Mouse (Mus musculus) brain, adult 2 months (tissue): ENCODE data around the gene Mpp3.
A peak's percentile ranks its signal among the peaks of the same experiment; 100 is the strongest.

Source experiments
- DNase-seq: peaks from one replicate; pipeline ENCODE4 v3.0.0; 2011; ENCODE audit warnings: low read depth, low spot score

The Mpp3 gene

GRCm38 (mm10) chr11:102028087-102028816 is at the start of gene Mpp3:
Mpp3 (minus strand) TSS chr11:102028461.
- DNase-seq = no peak

DNA sequence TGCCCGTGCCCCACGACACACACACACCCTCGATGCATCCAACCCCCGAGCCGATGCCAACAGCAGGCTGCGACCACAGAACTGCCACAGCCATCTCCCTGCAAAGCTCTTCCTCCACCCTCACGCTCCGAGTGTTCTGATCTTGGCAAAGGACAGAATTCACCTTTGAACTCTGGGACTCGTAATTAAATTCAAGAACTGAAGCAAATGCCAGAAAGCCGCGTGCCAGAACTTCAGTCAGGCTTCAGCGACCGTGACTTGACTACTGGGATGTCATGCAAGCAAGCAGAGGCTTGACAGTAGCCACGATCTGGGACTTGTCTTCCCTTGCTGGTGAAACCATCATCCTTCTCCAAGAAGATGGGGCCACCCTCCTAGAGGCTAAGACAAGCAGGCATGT is 45.5 kb upstream of the Mpp3 start:
- no peak for DNase-seq

- DNase-seq = no peak
Observed at GRCm38 (mm10) chr11:102072729-102073128, 44.5 kb upstream of the Mpp3 start.

DNA sequence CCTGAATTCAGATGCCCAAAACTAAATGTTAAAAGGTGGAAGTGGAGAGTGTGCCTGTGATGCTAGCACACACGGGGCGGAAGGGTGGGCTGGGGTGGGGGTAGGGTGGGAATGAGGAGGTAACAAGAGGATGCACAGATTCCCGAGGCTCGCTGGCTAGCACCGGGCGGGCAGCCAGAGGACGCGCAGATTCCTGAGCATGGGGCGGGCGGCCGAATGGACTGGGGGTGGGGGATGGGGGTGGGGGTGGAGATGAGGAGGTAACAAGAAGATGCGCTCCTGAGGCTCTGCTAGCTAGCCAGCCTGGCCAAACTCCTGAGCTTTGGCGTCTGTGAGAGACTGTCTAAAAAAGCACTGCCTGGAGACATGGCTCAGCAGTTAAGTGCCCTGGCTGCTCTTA is 42.2 kb upstream of the Mpp3 start:
- DNase-seq = peak; percentile 28

DNA sequence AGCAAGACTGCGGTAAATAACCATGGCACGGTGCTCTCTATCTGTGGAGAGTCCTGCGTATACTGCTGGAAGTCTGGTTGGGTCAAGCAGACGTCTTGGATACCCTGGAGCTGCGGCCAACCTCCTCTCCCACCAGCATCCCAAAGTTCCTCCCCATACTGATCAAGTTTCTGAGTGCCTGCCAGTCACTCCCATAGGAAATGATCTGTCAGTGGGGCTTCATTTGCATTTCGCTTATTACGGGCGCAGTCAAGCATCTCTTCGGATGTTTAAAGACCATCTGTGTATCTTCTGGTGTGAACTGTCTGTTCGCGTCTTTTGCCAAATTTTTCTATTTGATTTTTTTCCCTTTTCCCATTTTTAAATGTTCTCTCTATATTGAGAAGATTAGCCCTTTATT is 41.4 kb upstream of the Mpp3 start:
- DNase-seq = peak; percentile 44

- peak; percentile 59 for DNase-seq
Observed at GRCm38 (mm10) chr11:102068969-102069368, 40.7 kb upstream of the Mpp3 start.

DNA sequence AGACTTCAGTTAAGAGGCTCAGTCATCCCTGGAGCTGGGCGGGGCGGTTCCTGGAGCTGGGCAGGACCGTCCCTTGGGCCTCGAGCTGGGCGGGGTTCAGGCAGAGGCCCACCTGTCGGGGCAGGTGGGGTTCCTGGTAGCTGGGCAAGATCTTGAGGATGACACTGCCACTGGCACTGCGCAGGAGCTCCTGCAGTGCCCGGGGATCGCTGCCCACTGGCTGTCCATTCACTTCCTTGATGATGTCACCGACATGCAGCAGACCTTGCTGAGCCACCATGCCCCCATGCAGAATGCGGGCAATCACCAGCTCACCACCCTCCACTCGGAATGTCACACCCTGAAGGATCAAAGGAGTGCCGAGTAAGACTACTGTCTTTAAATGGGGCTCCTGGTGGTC is 34.8 kb upstream of the Mpp3 start:
- no peak for DNase-seq

GRCm38 (mm10) chr11:102061941-102062473 is 33.7 kb upstream of the Mpp3 start:
- DNase-seq = no peak

GRCm38 (mm10) chr11:102061236-102061940 is 33.1 kb upstream of the Mpp3 start:
- DNase-seq = peak; percentile 89

GRCm38 (mm10) chr11:102053847-102054246 is 25.6 kb upstream of the Mpp3 start:
- peak; percentile 80 for DNase-seq

GRCm38 (mm10) chr11:102053183-102053582 is 24.9 kb upstream of the Mpp3 start:
- DNase-seq = no peak

GRCm38 (mm10) chr11:102052697-102053096 is 24.4 kb upstream of the Mpp3 start:
- no peak for DNase-seq

DNA sequence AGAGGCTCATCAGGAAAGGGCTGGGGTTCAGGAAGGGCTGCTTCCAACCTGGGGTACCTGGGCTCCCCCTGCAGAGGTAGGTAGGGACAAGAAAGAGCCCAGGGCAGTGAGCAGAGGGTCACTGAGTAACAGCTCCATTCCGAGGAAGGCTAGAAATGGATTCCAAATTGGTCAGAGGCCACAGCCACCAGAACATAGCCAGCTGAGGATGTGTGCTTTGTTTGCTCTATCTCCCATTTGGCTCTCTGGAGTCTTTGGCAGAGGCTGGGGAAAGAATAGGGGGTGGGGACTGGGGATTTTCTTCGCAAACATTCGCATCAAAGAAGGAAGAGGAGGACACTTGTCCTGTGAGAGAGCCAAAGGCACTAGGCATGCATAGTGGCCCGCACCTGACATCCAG is 23.7 kb upstream of the Mpp3 start:
- no peak for DNase-seq

DNA sequence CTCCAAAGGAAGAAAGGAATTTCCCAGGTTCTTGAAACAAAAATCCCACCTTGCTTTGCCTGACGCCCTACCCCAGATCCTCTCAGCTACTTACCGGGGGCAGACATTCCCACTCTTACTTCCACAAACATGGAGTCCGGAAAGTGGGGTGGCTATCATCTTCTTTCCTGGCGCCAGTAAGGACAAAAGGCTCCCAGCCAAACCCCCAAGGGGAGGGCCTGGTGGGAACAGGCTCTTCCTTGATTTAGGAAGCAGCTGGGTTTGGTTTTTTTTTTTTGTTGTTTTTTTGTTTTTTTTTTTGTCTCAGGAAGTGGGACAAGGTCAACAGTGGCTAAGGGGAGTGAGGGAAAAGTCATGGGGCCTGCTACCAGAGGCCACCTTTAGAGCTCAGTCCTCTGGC is 23.3 kb upstream of the Mpp3 start:
- DNase-seq = no peak

GRCm38 (mm10) chr11:102049875-102050482 is 21.7 kb upstream of the Mpp3 start:
- DNase-seq = no peak

- DNase-seq = no peak
Observed at GRCm38 (mm10) chr11:102046607-102047006, 18.3 kb upstream of the Mpp3 start.

- no peak for DNase-seq
Observed at GRCm38 (mm10) chr11:102044691-102045212, 16.5 kb upstream of the Mpp3 start.

DNA sequence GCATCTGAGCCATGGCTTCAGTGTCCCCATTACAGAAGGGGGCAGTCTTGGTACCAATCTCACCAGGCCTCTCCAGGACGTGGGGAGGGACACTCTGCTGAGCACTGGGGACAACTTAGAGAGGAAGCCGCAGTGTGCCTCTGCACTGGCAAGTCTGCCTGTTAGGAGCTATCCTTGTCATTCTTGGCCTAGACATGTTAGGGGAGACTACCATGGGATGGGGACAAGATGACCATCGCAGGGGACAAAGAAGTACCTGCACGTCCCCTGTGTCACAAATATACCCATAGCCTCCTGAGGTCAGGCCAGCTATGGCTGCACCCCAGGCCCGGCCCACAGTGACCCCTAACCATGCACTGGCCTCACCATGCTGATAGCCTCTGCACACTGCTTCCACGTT is 15.1 kb upstream of the Mpp3 start:
- DNase-seq = no peak

GRCm38 (mm10) chr11:102042971-102043370 is 14.7 kb upstream of the Mpp3 start:
- DNase-seq = no peak

DNA sequence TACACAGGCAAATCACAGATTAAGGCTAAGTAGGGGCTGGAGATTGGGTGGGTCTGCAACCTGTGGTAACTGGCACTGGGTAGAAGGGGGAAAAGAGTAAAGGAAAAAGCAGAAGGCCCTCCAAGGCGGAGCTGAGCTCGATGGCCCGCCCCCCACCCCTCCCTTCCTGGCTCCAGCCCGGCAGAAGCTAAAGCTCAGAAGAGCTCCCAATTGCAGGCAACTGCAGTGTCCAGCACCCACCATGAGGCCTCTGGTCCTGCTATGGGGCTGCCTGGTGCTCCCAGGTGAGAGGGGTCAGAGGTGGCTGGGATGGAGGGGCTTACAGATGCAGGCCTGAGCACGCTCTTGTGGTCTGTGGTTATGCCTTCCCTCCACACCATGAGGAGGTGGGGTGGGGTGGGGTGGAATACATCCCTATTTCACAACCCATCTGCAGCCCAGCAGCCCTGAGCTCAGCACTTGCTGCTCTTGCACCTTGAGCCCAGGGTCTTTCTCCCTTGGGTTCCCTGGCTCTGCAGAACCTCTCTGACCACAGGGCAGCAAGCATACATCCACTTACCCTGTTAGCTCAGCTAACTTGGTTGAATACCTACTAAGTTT is 13.2 kb upstream of the Mpp3 start, which contains the start of gene Cd300lg:
Gene Cd300lg (plus strand): TSS at position 160 of the 600 bp plus-strand sequence.
- DNase-seq = no peak

DNA sequence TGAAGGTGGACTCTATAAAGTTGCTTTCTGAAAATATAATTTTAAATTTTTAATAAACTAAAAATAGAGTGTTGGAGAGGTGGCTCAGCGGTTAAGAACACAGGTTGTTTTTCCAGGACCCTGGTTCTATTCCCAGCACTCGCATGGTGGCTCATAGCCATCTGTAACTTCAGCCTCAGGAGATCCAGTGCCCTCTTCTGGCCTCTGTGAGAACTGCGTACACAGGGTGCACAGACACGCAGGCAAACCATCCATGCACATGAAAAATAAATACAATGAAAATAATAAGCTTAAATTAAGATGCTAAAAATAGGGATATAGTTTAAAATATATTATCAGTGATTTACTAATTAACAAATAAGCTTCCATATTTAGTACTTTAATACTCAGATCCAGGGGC is 12.4 kb upstream of the Mpp3 start:
- no peak for DNase-seq

DNA sequence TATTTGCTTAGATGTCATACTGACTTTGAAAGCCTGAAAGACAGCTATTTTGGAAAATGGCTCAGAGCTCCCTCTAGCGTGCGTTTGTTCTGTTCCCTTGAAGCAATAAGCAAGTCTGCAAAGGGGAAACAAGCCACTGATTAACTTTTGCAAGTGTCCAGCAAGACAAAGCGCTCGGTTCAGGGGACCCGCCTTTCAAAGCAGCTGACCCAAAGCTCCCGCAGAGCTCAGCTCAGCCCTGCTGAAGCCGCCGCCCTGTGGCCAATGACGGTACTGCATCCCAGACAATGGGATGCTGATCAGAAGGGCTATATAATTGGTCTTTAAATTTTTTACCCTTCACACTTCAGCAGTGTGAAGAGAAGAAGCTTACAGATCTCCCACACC is 11.9 kb upstream of the Mpp3 start:
- DNase-seq = peak; percentile 94
